Comparison of ENCODE assay signal across 2 mouse cellular contexts in genomic region chr11:100949540-100949939, GRCm38 (mm10).
TF ChIP-seq lines count a peak whose summit lies in the region.

No protein-coding gene starts in this region.

TF ChIP-seq in CH12.LX, 34 proteins besides CTCF, POLR2A, EP300 and RAD21:
- TF ChIP-seq ZKSCAN1 (IDR thresholded peaks at IDR 0.05; ENCODE audit: borderline replicate concordance, low read depth, low read length) (no peak), SMC3 (IDR thresholded peaks at IDR 0.05; ENCODE audit: low read depth, low read length) (peak; percentile 67), ZC3H11A (IDR thresholded peaks at IDR 0.05; ENCODE audit: low read depth, low read length) (peak; percentile 36; the same call in 1 of the 2 replicates), ZNF384 (IDR thresholded peaks at IDR 0.05; ENCODE audit: low read depth, low read length) (0 out of 2 replicates have a peak, but pooled peaks have one; percentile 26), NELFE (IDR thresholded peaks at IDR 0.05; ENCODE audit: low read depth, low read length) (0 out of 2 replicates have a peak, but pooled peaks have one; percentile 17), MYC (IDR thresholded peaks at IDR 0.05; ENCODE audit: low read depth, low read length) (peak; percentile 81; the same call in 1 of the 2 replicates)
TF ChIP-seq in CH12.LX: peak in this region for 5.

TF ChIP-seq in MEL, 35 proteins besides CTCF, POLR2A, EP300 and RAD21:
- TF ChIP-seq ZC3H11A (IDR thresholded peaks at IDR 0.05; ENCODE audit: low read depth, low read length) (peak; percentile 58), ZNF384 (IDR thresholded peaks at IDR 0.05; ENCODE audit: low read depth, low read length) (0 out of 2 replicates have a peak, but pooled peaks have one; percentile 21), MYC (IDR thresholded peaks at IDR 0.05; ENCODE audit: low read depth, low read length) (peak; percentile 73; the same call in 1 of the 2 replicates), E2F4 (IDR thresholded peaks at IDR 0.05; ENCODE audit: borderline replicate concordance, low read depth, low read length) (no peak), SMC3 (IDR thresholded peaks at IDR 0.05; ENCODE audit: low read depth, low read length) (peak; percentile 66), ZMIZ1 (IDR thresholded peaks at IDR 0.05; ENCODE audit: low read depth, low read length) (no peak), USF1 (IDR thresholded peaks at IDR 0.05; ENCODE audit: low read depth, low read length) (no peak)
